Mouse (Mus musculus): ENCODE measurements around the gene Opa3. TPM values are rescaled to one million over a fixed set of nuclear protein-coding genes. Genes with fewer than 3 reads are reported as not detected.
A peak's percentile ranks its signal among the peaks of the same experiment; 100 is the strongest.

Gene Opa3
- total RNA-seq, 1 experiment from 2014 or later = 12.5 TPM

DNA sequence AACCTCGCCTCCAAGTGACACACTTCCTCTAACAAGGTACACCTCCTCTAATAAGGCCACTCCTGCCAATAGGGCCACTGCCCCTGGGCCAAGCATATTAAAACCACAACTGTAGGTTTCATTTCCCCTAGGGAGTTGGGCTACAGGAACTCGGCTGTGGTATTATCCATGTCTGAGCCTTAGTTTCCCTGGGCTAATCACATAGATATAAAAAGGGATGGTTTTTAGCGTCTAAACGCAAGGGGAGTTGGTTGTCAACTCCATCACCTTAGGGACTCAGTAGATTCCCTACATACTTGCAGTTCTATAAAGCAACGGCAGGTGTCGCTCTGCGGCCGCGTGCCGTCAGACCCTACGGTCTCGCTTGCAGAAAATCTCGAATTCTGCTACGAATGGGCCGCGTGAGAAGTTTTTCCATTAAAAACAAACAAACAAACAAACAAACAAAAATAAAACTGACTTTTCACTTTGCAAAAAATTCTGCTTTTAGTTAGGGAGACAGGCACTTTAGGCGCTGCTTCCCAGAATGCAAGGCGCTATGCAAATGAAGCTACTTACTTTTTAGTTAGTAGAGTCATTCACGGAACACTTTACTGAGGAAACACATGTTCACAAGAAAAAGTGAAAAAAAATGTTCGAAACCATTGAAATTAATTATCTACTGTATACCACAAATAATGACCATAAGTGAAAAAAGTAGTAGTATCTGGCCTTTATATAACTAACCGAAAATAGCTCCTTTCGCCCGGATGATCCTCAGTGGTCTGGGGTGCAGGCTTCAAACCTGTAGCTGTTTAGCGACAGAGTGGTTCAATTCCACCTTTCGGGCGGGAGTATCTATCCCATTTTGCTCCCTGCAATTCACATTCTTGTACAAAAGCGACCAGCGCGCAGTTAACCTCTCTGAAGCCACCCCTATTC, 72.6 kb downstream of the Opa3 start:
- peak; percentile 69 for ATAC-seq (ENCODE audit: extremely low read depth, insufficient number of reproducible peaks, low FRiP score, poor library complexity, severe bottlenecking)

DNA sequence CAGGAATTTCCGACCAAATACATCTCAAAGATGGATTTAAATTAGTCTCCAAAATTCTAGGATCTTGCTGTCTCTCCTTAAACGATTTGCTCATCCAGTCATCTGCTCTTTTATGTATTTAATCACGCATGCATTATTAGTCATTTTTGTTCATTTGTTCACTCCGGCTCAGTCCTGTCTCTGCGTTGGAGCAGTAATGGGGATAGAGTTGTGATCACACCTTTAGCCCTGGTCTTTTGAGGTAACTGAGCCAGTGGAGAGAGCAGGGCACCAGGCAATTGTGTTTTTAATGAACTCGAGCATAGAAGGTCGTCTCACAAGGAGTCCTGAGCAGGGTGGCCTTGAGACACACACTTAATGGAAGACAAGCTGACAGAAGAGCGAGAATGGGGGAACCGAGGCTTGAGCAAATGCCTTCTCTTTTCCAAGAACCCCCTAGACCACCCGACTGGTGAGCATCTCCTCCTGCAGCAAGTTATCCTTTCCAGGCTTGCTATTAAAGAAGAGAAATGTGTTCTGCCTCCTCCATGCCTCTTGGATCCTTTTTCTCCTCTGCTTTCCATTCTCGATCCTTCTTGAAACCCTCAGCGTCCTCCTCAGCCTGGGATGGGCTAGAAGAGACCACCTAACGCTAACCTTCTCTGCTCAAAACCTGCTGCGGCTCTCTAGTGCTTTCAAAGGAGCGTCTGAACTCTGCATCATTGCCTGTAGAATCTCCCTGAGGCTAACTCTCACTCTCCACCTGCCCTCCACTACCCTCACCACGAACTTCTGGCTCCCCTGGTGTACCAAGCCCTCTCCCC, 73.5 kb downstream of the Opa3 start:
- ATAC-seq (ENCODE audit: extremely low read depth, insufficient number of reproducible peaks, low FRiP score, poor library complexity, severe bottlenecking) = no peak

DNA sequence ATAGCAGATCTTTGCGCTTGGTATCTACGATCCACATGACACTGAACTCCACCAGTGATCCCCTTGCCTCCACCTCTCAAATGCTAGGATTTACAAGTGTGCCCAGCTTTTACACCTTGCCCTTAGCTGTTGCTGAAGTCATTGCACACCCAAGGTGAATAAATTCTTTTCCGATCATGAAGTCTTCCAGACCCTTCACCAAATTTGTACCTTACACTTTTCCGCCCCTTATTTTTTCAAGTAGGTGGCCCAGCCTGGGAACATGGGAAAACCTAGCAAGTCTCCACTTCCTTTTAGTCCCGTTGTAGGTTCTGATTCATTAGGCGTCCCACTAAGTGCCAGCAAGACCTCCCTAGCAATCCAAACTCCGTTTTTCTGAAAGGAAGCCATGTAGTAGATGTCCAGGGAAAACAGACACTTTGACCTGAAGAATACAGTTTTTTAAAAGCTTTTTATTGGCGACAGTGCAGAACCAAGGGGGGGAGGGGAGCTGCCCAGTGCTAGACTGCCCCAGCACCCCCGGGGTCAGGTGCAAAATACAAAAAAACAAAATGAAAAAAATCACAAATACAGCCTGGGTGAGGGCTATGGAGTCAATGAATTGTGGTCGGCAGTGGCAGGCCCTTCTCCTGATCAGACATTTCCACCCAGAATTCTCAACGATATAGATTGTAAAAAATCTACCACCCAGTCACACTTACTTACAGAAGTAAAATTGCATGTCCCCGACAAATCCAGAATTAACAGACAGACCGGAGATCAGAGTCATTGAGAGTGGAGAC, 74.3 kb downstream of the Opa3 start:
- no peak for ATAC-seq (ENCODE audit: extremely low read depth, insufficient number of reproducible peaks, low FRiP score, poor library complexity, severe bottlenecking)

DNA sequence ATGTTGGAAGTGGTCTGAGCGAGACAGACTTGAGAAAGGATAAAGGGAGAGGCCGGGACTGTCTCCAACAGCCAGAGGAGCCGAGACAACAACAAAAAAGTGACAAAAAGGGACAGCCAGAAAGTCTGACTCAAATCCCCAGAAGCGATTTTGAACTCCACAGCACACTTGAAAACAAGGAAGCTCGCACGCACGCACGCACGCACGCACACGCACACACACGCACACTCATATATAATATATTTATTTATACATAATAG, 74.8 kb downstream of the Opa3 start:
- ATAC-seq (ENCODE audit: extremely low read depth, insufficient number of reproducible peaks, low FRiP score, poor library complexity, severe bottlenecking) = no peak

DNA sequence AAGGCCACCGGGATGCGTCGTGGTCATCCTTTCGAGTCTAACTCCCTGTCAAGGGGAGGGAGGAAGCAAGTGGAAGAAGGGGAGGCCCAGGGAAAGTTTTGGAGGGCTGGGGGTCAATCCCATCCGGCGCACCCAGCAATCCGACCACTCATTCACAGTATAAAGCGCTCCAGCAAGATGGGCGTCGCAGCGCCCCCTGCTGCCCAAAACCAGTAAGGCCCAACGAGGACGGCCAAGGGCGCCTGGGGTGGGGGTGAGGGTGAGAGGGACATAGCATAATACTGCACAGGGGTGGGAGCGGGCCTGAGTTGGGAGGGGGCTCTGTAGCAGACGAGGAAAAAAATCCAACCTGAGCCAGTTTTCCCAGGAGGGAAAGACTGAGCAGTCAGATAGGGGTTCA, 75.6 kb downstream of the Opa3 start:
- peak; percentile 42 for ATAC-seq (ENCODE audit: extremely low read depth, insufficient number of reproducible peaks, low FRiP score, poor library complexity, severe bottlenecking)

DNA sequence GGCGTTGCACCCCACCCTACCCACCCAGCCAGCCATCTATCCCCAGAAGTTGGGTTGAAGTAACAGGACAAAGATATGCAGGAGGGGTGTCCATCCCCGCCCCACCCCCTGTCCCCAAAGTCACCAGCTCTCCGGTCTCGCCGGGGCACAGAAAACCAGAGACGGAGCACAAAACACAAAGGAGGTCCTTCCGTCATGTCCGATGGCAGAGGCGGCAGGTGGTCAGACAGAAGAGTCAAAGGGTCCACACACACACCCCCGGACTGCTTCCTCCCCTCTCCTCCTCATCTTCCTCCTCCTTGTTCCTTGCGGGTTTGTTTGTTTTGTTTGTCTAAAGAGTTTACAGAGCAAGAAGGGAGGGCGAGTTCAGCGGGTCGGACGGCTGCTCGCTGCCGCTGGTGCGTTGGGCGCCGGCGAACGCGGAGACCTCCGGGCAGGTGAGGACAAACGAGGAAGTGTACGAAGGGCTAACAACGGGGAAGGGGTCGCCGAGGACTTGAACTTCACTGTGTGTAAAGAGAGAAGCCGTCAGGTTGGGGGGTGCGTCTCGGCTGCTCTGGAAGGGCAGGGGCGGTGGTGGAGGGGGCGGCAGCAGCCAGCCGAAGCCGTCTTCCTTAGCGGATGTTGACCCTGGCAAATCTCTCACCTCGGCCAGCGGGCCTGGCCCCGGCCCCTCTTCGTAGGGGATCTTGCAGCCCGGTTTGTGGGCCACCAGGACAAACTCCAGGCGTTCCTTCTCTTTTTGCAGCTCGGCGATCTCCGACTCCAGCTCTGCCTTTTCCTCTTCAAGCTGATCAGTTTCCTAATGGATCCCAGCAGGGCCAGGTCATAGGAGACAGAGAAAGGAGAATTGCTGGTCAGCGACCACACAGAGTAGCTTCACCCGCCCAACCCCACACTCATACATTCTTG, 76.6 kb downstream of the Opa3 start:
- ATAC-seq (ENCODE audit: extremely low read depth, insufficient number of reproducible peaks, low FRiP score, poor library complexity, severe bottlenecking) = no peak

- no peak for ATAC-seq (ENCODE audit: extremely low read depth, insufficient number of reproducible peaks, low FRiP score, poor library complexity, severe bottlenecking)
These were observed 77.2 kb downstream of the Opa3 start for GRCm38 (mm10) chr7:19305413-19305735.

Other genes with a start within 250 kb of the Opa3 start
- not detected in 2 replicates for gene Nanos2, start 240.9 kb upstream of the Opa3 start, total RNA-seq (2017)
- 0.74 and 2.0 TPM in 2 replicates for gene Mypop, start 237.1 kb upstream of the Opa3 start, total RNA-seq (2017)
- gene Irf2bp1, start 224.3 kb upstream of the Opa3 start, total RNA-seq (2017) = 13.2 and 16.9 TPM in 2 replicates
- gene Foxa3, start 204.8 kb upstream of the Opa3 start, total RNA-seq (2017) = not detected in 2 replicates
- 64.8 and 67.0 TPM in 2 replicates for gene Sympk, start 204.0 kb upstream of the Opa3 start, total RNA-seq (2017)
- gene Rsph6a, start 173.6 kb upstream of the Opa3 start, total RNA-seq (2017) = 0.35 and 0.37 TPM in 2 replicates
- 3.1 and 3.4 TPM in 2 replicates for gene Dmwd, start 152.1 kb upstream of the Opa3 start, total RNA-seq (2017)
- 1.4 and 2.1 TPM in 2 replicates for gene Dmpk, start 144.5 kb upstream of the Opa3 start, total RNA-seq (2017)
- gene Six5, start 133.7 kb upstream of the Opa3 start, total RNA-seq (2017) = 0.12 TPM in 1 of 2 replicates, not detected in the other
- not detected in 2 replicates for gene Gm4969, start 110.0 kb upstream of the Opa3 start, total RNA-seq (2017)
- gene Fbxo46, start 108.5 kb upstream of the Opa3 start, total RNA-seq (2017) = 11.3 and 13.3 TPM in 2 replicates
- gene Qpctl, start 79.0 kb upstream of the Opa3 start, total RNA-seq (2017) = 3.8 and 5.3 TPM in 2 replicates
- gene Snrpd2, start 78.6 kb upstream of the Opa3 start, total RNA-seq (2017) = 26.4 and 33.0 TPM in 2 replicates
- not detected in 2 replicates for gene Gipr, start 62.2 kb upstream of the Opa3 start, total RNA-seq (2017)
- gene Eml2, start 51.9 kb upstream of the Opa3 start, total RNA-seq (2017) = 9.1 and 13.3 TPM in 2 replicates
- 0.37 TPM in 1 of 2 replicates, not detected in the other for gene Gpr4, start 15.8 kb upstream of the Opa3 start, total RNA-seq (2017)
- gene Vasp, start 43.5 kb downstream of the Opa3 start, total RNA-seq (2017) = 400 and 419 TPM in 2 replicates
- gene Ppm1n, start 51.7 kb downstream of the Opa3 start, total RNA-seq (2017) = not detected in 2 replicates
- not detected in 2 replicates for gene Rtn2, start 54.3 kb downstream of the Opa3 start, total RNA-seq (2017)
- gene Fosb, start 81.7 kb downstream of the Opa3 start, total RNA-seq (2017) = 60.5 and 64.4 TPM in 2 replicates
- 19.6 and 28.2 TPM in 2 replicates for gene Ercc1, start 116.4 kb downstream of the Opa3 start, total RNA-seq (2017)
- 7.1 and 7.3 TPM in 2 replicates for gene Cd3eap, start 131.1 kb downstream of the Opa3 start, total RNA-seq (2017)
- gene Ppp1r13l, start 131.4 kb downstream of the Opa3 start, total RNA-seq (2017) = 0.12 and 0.37 TPM in 2 replicates
- gene Ercc2, start 153.7 kb downstream of the Opa3 start, total RNA-seq (2017) = 27.4 and 30.1 TPM in 2 replicates
- gene Klc3, start 175.8 kb downstream of the Opa3 start, total RNA-seq (2017) = 0.81 TPM in 1 of 2 replicates, not detected in the other
- gene Ckm, start 176.4 kb downstream of the Opa3 start, total RNA-seq (2017) = not detected in 2 replicates
- gene Mark4, start 230.5 kb downstream of the Opa3 start, total RNA-seq (2017) = 17.2 and 18.0 TPM in 2 replicates
- gene Exoc3l2, start 235.0 kb downstream of the Opa3 start, total RNA-seq (2017) = 0.12 TPM in 1 of 2 replicates, not detected in the other